Mouse (Mus musculus): ENCODE measurements around the gene Kcnab3. TPM values are rescaled to one million over a fixed set of nuclear protein-coding genes. Genes with fewer than 3 reads are reported as not detected.
"Not testable (repeated sequence)": the region's sequence is repeated elsewhere in the genome, so short reads cannot be mapped to it uniquely, and the experiment has no call there.

The Kcnab3 gene
- polyA plus RNA-seq, 1 experiment from 2014 or later, result 0.20 TPM

DNA sequence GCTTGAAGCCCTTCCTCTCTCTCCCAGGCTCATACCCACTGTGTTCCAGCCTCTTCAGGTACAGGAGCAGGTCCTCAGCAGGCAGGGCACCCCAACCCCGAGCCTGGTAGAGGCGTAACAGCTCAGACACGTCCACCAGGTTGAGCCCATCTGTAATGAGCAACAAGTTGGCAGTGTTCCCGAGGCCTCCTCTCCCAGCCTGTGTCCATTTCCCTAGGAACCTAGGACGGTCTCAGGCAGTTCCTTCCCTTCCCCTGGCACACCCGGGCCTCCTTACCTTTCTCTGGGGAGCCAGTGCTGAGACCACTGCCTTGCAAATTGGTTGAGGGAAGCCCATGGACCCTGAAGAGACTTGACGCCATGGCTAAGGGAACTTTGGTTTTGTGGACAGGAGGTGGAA, 23.2 kb upstream of the Kcnab3 start:
- H3K36me3 ChIP-seq (replicated peaks; ENCODE audit: insufficient read depth, low read length), result peaks cover 21% of the 10 kb centered on the region; the same call in 1 of the 2 replicates
- no peak overlapping the region for H3K4me2 ChIP-seq (ENCODE audit: low read depth, low read length)
- no peaks in the 10 kb centered on the region for H3K9me3 ChIP-seq (ENCODE audit: low read length)
- no peak overlapping the region for H3K27ac ChIP-seq (ENCODE audit: low read depth)
- no peaks in the 10 kb centered on the region for H3K27me3 ChIP-seq (ENCODE audit: insufficient read depth, low read length)
- no peaks in the 10 kb centered on the region for H3K4me1 ChIP-seq (ENCODE audit: insufficient read depth)
- no peak overlapping the region for H3K9ac ChIP-seq (replicated peaks)
- TF ChIP-seq EP300 (IDR thresholded peaks at IDR 0.05; ENCODE audit: low read depth), result no peak
- ATAC-seq (no peak), DNase-seq (no peak)
- H3K4me3 ChIP-seq (ENCODE audit: low read depth, low read length), result no peak overlapping the region
- WGBS (ENCODE audit: insufficient replicate concordance), result 79% methylated on average over 7 of the region's 7 CpGs

DNA sequence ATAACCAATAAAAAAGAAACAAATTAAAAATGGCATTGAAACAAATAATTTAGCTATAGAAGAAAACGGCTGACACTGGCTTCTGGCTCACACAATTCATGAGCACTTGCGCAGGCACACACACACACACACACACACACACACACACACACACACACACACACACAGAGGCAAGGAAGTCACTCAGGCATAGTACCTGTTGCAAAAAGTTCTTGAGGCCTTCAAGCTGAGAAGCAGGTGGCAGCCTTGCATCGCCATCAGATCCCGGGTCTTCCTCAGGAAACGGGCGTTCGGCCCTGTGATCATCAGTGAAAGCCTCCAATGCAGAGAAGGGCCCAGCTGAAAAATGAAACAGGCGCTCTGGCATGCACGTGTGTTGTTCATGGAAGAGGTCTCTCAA, 20.8 kb upstream of the Kcnab3 start:
- WGBS (ENCODE audit: insufficient replicate concordance), result 86% methylated on average over 9 of the region's 9 CpGs
- H3K27ac ChIP-seq (ENCODE audit: low read depth), result no peak overlapping the region
- ATAC-seq (no peak), DNase-seq (no peak)
- no peaks in the 10 kb centered on the region for H3K4me1 ChIP-seq (ENCODE audit: insufficient read depth)
- H3K36me3 ChIP-seq (replicated peaks; ENCODE audit: insufficient read depth, low read length), result peaks cover 30% of the 10 kb centered on the region
- no peak overlapping the region for H3K4me3 ChIP-seq (ENCODE audit: low read depth, low read length)
- H3K4me2 ChIP-seq (ENCODE audit: low read depth, low read length), result no peak overlapping the region
- TF ChIP-seq CTCF (IDR thresholded peaks at IDR 0.05; ENCODE audit: low read depth) (no peak), EP300 (IDR thresholded peaks at IDR 0.05; ENCODE audit: low read depth) (no peak)
- H3K27me3 ChIP-seq (ENCODE audit: insufficient read depth, low read length), result no peaks in the 10 kb centered on the region
- no peak overlapping the region for H3K9ac ChIP-seq (replicated peaks)
- no peaks in the 10 kb centered on the region for H3K9me3 ChIP-seq (ENCODE audit: low read length)

DNA sequence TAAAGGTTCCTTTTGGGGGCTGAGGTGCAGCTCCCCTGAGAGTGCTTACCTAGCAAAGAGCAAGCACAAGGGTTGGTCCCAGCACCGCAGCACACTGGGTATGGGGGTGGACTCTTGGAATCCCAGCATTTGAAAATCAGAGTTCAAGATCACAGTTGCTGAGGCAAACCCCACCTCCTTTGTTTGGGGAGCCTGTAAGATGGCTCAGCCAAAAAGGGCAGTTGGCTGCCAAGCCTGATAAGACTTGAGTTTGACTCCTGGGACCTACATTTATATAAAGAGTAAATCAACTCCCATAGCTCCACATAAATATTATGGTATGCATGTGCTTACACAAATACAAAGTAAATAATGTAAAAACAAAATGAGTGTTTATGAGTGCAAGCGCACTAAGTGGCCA, 20.0 kb upstream of the Kcnab3 start:
- 79% methylated on average over 2 of the region's 2 CpGs for WGBS (ENCODE audit: insufficient replicate concordance)
- no peak overlapping the region for H3K27ac ChIP-seq (ENCODE audit: low read depth)
- H3K27me3 ChIP-seq (ENCODE audit: insufficient read depth, low read length), result no peaks in the 10 kb centered on the region
- H3K4me3 ChIP-seq (ENCODE audit: low read depth, low read length), result no peak overlapping the region
- no peak overlapping the region for H3K4me2 ChIP-seq (ENCODE audit: low read depth, low read length)
- no peaks in the 10 kb centered on the region for H3K9me3 ChIP-seq (ENCODE audit: low read length)
- no peak for TF ChIP-seq CTCF (IDR thresholded peaks at IDR 0.05; ENCODE audit: low read depth)
- no peak for TF ChIP-seq EP300 (IDR thresholded peaks at IDR 0.05; ENCODE audit: low read depth)
- no peak for DNase-seq
- H3K36me3 ChIP-seq (replicated peaks; ENCODE audit: insufficient read depth, low read length), result peaks cover 32% of the 10 kb centered on the region
- ATAC-seq, result no peak
- H3K9ac ChIP-seq (replicated peaks), result no peak overlapping the region
- no peaks in the 10 kb centered on the region for H3K4me1 ChIP-seq (ENCODE audit: insufficient read depth)

DNA sequence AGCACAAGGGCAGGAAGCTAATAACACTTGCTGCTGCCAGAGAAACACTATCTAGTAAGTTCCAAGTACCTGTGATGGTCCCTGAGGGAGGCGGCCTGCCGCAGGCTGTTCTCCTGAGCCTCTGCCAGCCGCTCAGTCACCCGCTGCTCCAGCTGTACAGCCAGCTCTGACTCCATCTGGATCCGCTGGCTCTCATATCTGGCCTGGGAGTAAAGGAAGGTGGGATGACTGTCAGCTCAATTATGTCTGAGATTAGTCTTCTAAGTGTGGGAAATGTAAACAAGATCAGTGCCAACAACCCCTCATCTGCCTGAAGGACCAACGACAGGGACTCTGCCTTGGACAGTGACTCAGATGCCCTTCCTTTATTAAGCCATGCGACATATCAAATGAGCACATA, 14.8 kb upstream of the Kcnab3 start:
- ATAC-seq (no peak), DNase-seq (no peak)
- Histone ChIP-seq H3K36me3 (replicated peaks; ENCODE audit: insufficient read depth, low read length) (peaks cover 25% of the 10 kb centered on the region), H3K9ac (replicated peaks) (no peak overlapping the region), H3K4me3 (ENCODE audit: low read depth, low read length) (no peak overlapping the region), H3K4me2 (ENCODE audit: low read depth, low read length) (no peak overlapping the region), H3K27ac (ENCODE audit: low read depth) (no peak overlapping the region), H3K4me1 (ENCODE audit: insufficient read depth) (no peaks in the 10 kb centered on the region), H3K9me3 (ENCODE audit: low read length) (no peaks in the 10 kb centered on the region), H3K27me3 (ENCODE audit: insufficient read depth, low read length) (no peaks in the 10 kb centered on the region)
- TF ChIP-seq CTCF (IDR thresholded peaks at IDR 0.05; ENCODE audit: low read depth) (no peak), EP300 (IDR thresholded peaks at IDR 0.05; ENCODE audit: low read depth) (no peak)
- WGBS (ENCODE audit: insufficient replicate concordance), result 89% methylated on average over 7 of the region's 7 CpGs

DNA sequence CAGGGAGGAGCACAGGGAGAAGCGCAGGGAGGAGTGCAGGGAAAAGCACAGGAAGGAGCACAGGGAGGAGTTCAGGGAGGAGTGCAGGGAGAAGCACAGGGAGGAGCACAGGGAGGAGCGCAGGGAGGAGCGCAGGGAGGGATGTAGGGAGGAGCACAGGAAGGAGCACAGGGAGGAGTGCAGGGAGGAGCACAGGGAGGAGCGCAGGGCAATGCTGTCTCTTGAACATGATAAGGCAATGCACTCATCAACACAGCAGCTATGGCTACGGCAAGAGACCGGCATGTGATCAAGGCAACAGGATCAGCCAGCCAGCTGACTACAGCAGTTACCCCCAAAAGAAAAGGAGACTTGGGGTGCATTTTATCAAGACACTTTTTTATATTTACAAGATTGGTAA, 9.7 kb upstream of the Kcnab3 start:
- H3K4me2 ChIP-seq (ENCODE audit: low read depth, low read length), result no peak overlapping the region
- H3K4me3 ChIP-seq (ENCODE audit: low read depth, low read length), result no peak overlapping the region
- H3K36me3 ChIP-seq (replicated peaks; ENCODE audit: insufficient read depth, low read length), result peaks cover 9% of the 10 kb centered on the region
- DNase-seq (no peak), ATAC-seq (no peak)
- H3K27me3 ChIP-seq (ENCODE audit: insufficient read depth, low read length), result no peaks in the 10 kb centered on the region
- TF ChIP-seq CTCF (IDR thresholded peaks at IDR 0.05; ENCODE audit: low read depth) (no peak), EP300 (IDR thresholded peaks at IDR 0.05; ENCODE audit: low read depth) (no peak)
- H3K27ac ChIP-seq (ENCODE audit: low read depth), result no peak overlapping the region
- H3K9me3 ChIP-seq (ENCODE audit: low read length), result no peaks in the 10 kb centered on the region
- no peak overlapping the region for H3K9ac ChIP-seq (replicated peaks)
- H3K4me1 ChIP-seq (ENCODE audit: insufficient read depth), result no peaks in the 10 kb centered on the region
- WGBS (ENCODE audit: insufficient replicate concordance), result 91% methylated on average over 6 of the region's 6 CpGs

DNA sequence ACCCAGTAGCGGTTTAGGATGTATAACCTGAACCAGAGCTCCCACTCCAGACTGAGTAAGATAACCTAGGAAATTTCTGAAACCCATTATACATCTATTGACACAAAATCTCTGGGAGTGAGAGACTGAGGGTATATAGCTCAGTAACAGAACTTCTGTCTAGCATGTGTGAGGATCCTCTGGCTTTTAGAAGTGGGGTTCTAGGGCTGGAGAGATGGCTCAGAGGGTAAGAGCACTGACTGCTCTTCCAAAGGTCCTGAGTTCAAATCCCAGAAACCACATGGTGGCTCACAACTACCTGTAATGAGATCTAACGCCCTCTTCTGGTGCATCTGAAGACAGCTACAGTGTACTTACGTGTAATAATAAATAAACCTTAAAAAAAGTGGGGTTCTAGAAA, 8.1 kb upstream of the Kcnab3 start:
- not testable (repeated sequence) for H3K27ac ChIP-seq (ENCODE audit: low read depth); ATAC-seq; H3K9me3 ChIP-seq (ENCODE audit: low read length); DNase-seq; H3K36me3 ChIP-seq (replicated peaks; ENCODE audit: insufficient read depth, low read length); H3K27me3 ChIP-seq (ENCODE audit: insufficient read depth, low read length); H3K4me1 ChIP-seq (ENCODE audit: insufficient read depth); H3K9ac ChIP-seq (replicated peaks); H3K4me2 ChIP-seq (ENCODE audit: low read depth, low read length); H3K4me3 ChIP-seq (ENCODE audit: low read depth, low read length)
- WGBS (ENCODE audit: insufficient replicate concordance), result 84% methylated on average over 3 of the region's 3 CpGs

DNA sequence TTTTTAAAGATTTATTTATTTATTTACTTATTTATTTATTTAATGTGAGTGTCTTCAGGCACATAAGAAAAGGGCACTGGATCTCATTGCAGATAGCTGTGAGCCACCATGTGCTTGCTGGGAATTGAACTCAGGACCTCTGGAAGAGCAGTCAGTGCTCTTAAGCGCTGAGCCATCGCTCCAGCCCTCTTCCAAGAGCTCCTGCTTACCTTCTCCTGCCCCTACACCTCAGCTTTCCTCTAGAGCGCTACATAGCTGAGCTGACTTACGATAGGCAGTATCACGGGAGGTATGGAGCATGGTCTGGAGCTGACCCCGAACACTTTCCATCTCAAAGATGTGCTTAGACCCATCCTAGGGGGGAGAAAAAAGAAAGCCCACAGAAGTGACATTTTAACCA, 4.5 kb upstream of the Kcnab3 start:
- peaks cover 24% of the 10 kb centered on the region for H3K4me1 ChIP-seq (ENCODE audit: insufficient read depth)
- DNase-seq, result no peak
- no peaks in the 10 kb centered on the region for H3K9me3 ChIP-seq (ENCODE audit: low read length)
- H3K36me3 ChIP-seq (replicated peaks; ENCODE audit: insufficient read depth, low read length), result peaks cover 9% of the 10 kb centered on the region
- no peak overlapping the region for H3K4me3 ChIP-seq (ENCODE audit: low read depth, low read length)
- no peak overlapping the region for H3K27ac ChIP-seq (ENCODE audit: low read depth)
- 94% methylated on average over 6 of the region's 6 CpGs for WGBS (ENCODE audit: insufficient replicate concordance)
- H3K27me3 ChIP-seq (ENCODE audit: insufficient read depth, low read length), result peaks cover 3% of the 10 kb centered on the region
- H3K9ac ChIP-seq (replicated peaks), result no peak overlapping the region
- no peak for ATAC-seq
- TF ChIP-seq EP300 (IDR thresholded peaks at IDR 0.05; ENCODE audit: low read depth) (no peak), CTCF (IDR thresholded peaks at IDR 0.05; ENCODE audit: low read depth) (no peak)
- H3K4me2 ChIP-seq (ENCODE audit: low read depth, low read length), result no peak overlapping the region

Data from liver, postnatal 0 days (tissue).